Mouse (Mus musculus) T-helper 17 cell (primary cell): Measurements from ENCODE around the gene Pqbp1.

Experiments used
- in situ Hi-C, 2 experiments: fragments of 300-600 bp; cut with MboI, MseI; formaldehyde crosslinking; loops; 1 replicate in 1 of 2; 2 replicates in 1 of 2; pipeline ENCODE4 v1.15.1; 2025; ENCODE audit warnings: high pct_unique_total_duplicates in 2 of 2

Pqbp1 gene

GRCm38 (mm10) chrX:7879819-7880218, 19.2 kb downstream of the Pqbp1 start:
- in situ Hi-C loops: no loop called here

- in situ Hi-C loops: no loop called here
Observed at GRCm38 (mm10) chrX:7878495-7878894, 20.6 kb downstream of the Pqbp1 start.

- in situ Hi-C loops: no loop called here
Observed at GRCm38 (mm10) chrX:7878007-7878419, 21.1 kb downstream of the Pqbp1 start, which contains the start of gene Pim2. Gene Pim2, plus strand, starts transcription at chrX:7878262.

- in situ Hi-C loops: no loop called here
Observed at GRCm38 (mm10) chrX:7869826-7870225, 29.2 kb downstream of the Pqbp1 start.

- in situ Hi-C loops: no loop called here
Observed at GRCm38 (mm10) chrX:7868506-7868905, 30.6 kb downstream of the Pqbp1 start.

GRCm38 (mm10) chrX:7867141-7867540, 31.9 kb downstream of the Pqbp1 start:
- in situ Hi-C loops: no loop called here

- in situ Hi-C loops: no loop called here
Observed at GRCm38 (mm10) chrX:7865786-7866185, 33.3 kb downstream of the Pqbp1 start.

- in situ Hi-C loops: no loop called here
Observed at GRCm38 (mm10) chrX:7865343-7865742, 33.7 kb downstream of the Pqbp1 start.

GRCm38 (mm10) chrX:7864551-7864950, 34.5 kb downstream of the Pqbp1 start:
- in situ Hi-C loops: no loop called here

- in situ Hi-C loops: no loop called here
Observed at GRCm38 (mm10) chrX:7863181-7863580, 35.9 kb downstream of the Pqbp1 start.

GRCm38 (mm10) chrX:7859191-7859753, 39.8 kb downstream of the Pqbp1 start:
- in situ Hi-C loops: no loop called here

GRCm38 (mm10) chrX:7854578-7854977, 44.5 kb downstream of the Pqbp1 start:
- in situ Hi-C loops: no loop called here

GRCm38 (mm10) chrX:7847845-7848244, 51.2 kb downstream of the Pqbp1 start:
- in situ Hi-C loops: no loop called here
